9 mouse cellular contexts compared by ENCODE assay signal in genomic region chr11:95311425-95311807, GRCm38 (mm10). TPM values are rescaled to one million over a fixed set of nuclear protein-coding genes. Genes with fewer than 3 reads are reported as not detected.
DNase-seq lines count a peak whose midpoint lies in the region; ATAC-seq and TF ChIP-seq lines count a peak whose summit lies in the region.
"Had no signal": no experiment of that assay in that cellular context is flagged by ENCODE, and none has a peak within 500 bp of the region (broad histone marks: within the 10 kb centered on the region; RNA-seq: fewer than 3 reads in every experiment).

No protein-coding gene starts in this region.

- H3K4me3 ChIP-seq in kidney, embryonic 14.5 days (ENCODE audit: low read length): peak overlapping the region; percentile 97; the same call in 1 of the 2 replicates
- peak overlapping the region; percentile 91 for H3K4me3 ChIP-seq in bone marrow macrophage, adult 2 months (ENCODE audit: insufficient read depth, low read length)
- H3K4me3 ChIP-seq in hindbrain, embryonic 15.5 days: peak overlapping the region; percentile 66
- H3K4me3 ChIP-seq in midbrain, embryonic 14.5 days (replicated peaks; ENCODE audit: low read depth, low read length): peak overlapping the region; percentile 94; the same call in 1 of the 2 replicates

- ATAC-seq in kidney, embryonic 14.5 days (ENCODE audit: low FRiP score, low TSS enrichment): no peak
- ATAC-seq in hindbrain, embryonic 15.5 days (ENCODE audit: low FRiP score, low read depth): no peak
- ATAC-seq in midbrain, embryonic 14.5 days (ENCODE audit: low FRiP score, low TSS enrichment): no peak
- ATAC-seq in monocyte, adult 5-6 weeks (replicated peaks; ENCODE audit: insufficient number of reproducible peaks, low FRiP score, low TSS enrichment, poor library complexity, severe bottlenecking): no peak

- H3K36me3 ChIP-seq in kidney, embryonic 14.5 days (ENCODE audit: control insufficient read depth, insufficient read depth, low read length): no peaks in the 10 kb centered on the region
- H3K36me3 ChIP-seq in hindbrain, embryonic 15.5 days: no peaks in the 10 kb centered on the region
- no peaks in the 10 kb centered on the region for H3K36me3 ChIP-seq in midbrain, embryonic 14.5 days (ENCODE audit: control insufficient read depth, insufficient read depth, low read length)

- no peak for TF ChIP-seq CTCF in bone marrow macrophage, adult 2 months (IDR thresholded peaks at IDR 0.05; ENCODE audit: low read depth, low read length)

- no peak for TF ChIP-seq POLR2A in bone marrow macrophage, adult 2 months (IDR thresholded peaks at IDR 0.05; ENCODE audit: borderline replicate concordance, low read depth, low read length)

- no peak overlapping the region for H3K27ac ChIP-seq in kidney, embryonic 14.5 days (ENCODE audit: low read depth, low read length)
- H3K27ac ChIP-seq in bone marrow macrophage, adult 2 months (ENCODE audit: insufficient read depth, low read depth, low read length): no peak overlapping the region
- no peak overlapping the region for H3K27ac ChIP-seq in hindbrain, embryonic 15.5 days (replicated peaks)
- H3K27ac ChIP-seq in midbrain, embryonic 14.5 days (replicated peaks; ENCODE audit: low read depth, low read length): no peak overlapping the region

- no peaks in the 10 kb centered on the region for H3K27me3 ChIP-seq in kidney, embryonic 14.5 days (ENCODE audit: control insufficient read depth, insufficient read depth, low read length)
- no peaks in the 10 kb centered on the region for H3K27me3 ChIP-seq in hindbrain, embryonic 15.5 days
- H3K27me3 ChIP-seq in midbrain, embryonic 14.5 days (ENCODE audit: control insufficient read depth, insufficient read depth, low read length): no peaks in the 10 kb centered on the region

- peak overlapping the region; percentile 54 for H3K4me2 ChIP-seq in kidney, embryonic 14.5 days (replicated peaks; ENCODE audit: low read depth, low read length)
- H3K4me2 ChIP-seq in hindbrain, embryonic 15.5 days: peak overlapping the region; percentile 84
- peak overlapping the region; percentile 68 for H3K4me2 ChIP-seq in midbrain, embryonic 14.5 days (ENCODE audit: low read length)

- H3K9me3 ChIP-seq in kidney, embryonic 14.5 days (ENCODE audit: control insufficient read depth, low read length): no peaks in the 10 kb centered on the region
- H3K9me3 ChIP-seq in hindbrain, embryonic 15.5 days: no peaks in the 10 kb centered on the region
- H3K9me3 ChIP-seq in midbrain, embryonic 14.5 days (ENCODE audit: control insufficient read depth, low read length): no peaks in the 10 kb centered on the region

- DNase-seq in kidney, postnatal 10 days: no peak
- DNase-seq in midbrain, embryonic 14.5 days: no peak
- no peak for DNase-seq in left cerebral cortex, adult 9 months (ENCODE audit: low spot score in 2 of 2)
- DNase-seq in embryo, embryonic 10 days (ENCODE audit: low spot score): no peak

- H3K9ac ChIP-seq in kidney, embryonic 14.5 days (ENCODE audit: low read depth, low read length): peak overlapping the region; percentile 74; the same call in 1 of the 2 replicates
- no peak overlapping the region for H3K9ac ChIP-seq in hindbrain, embryonic 15.5 days
- peak overlapping the region; percentile 58; the same call in 1 of the 2 replicates for H3K9ac ChIP-seq in midbrain, embryonic 14.5 days (replicated peaks; ENCODE audit: low read length)

- peaks cover 16% of the 10 kb centered on the region for H3K4me1 ChIP-seq in kidney, embryonic 14.5 days (ENCODE audit: control insufficient read depth, insufficient read depth, low read length)
- H3K4me1 ChIP-seq in bone marrow macrophage, adult 2 months (ENCODE audit: control insufficient read depth, insufficient read depth, low read length): peaks cover 8% of the 10 kb centered on the region
- H3K4me1 ChIP-seq in hindbrain, embryonic 15.5 days (replicated peaks): peaks cover 26% of the 10 kb centered on the region
- peaks cover 15% of the 10 kb centered on the region for H3K4me1 ChIP-seq in midbrain, embryonic 14.5 days (ENCODE audit: control insufficient read depth, insufficient read depth, low read length)

- 32% methylated on average over 5 of the region's 5 CpGs for WGBS in kidney, embryonic 14.5 days
- 18% methylated on average over 5 of the region's 5 CpGs for WGBS in hindbrain, embryonic 15.5 days
- 8% methylated on average over 5 of the region's 5 CpGs for WGBS in midbrain, embryonic 14.5 days

RNA-seq across cellular contexts. Expression of gene Kat7, which starts 1.4 kb away (rescaled TPM):
- 55.5 and 80.1 TPM in 2 replicates for polyA plus RNA-seq in kidney, embryonic 14.5 days (2014; fragmentation: Nextera tagmentation; extraction: Ambion mirVana)
- 41.2 and 41.7 TPM in 2 replicates for polyA plus RNA-seq in bone marrow macrophage, adult 2 months (2012; ENCODE audit: insufficient read depth, insufficient read length, missing spikeins)
- 60.5 and 66.2 TPM in 2 replicates for polyA plus RNA-seq in hindbrain, embryonic 15.5 days (2015; fragmentation: Nextera tagmentation; extraction: Ambion mirVana)
- polyA plus RNA-seq in midbrain, embryonic 14.5 days (2014; fragmentation: Nextera tagmentation; extraction: Ambion mirVana): 56.6 and 65.2 TPM in 2 replicates
- 72.7 to 88.8 TPM (median 87.7 TPM) in 3 replicates for total RNA-seq in monocyte, adult 5-6 weeks (2017)

RNA-seq across cellular contexts. Expression of gene Fam117a, which starts 25.4 kb away (rescaled TPM):
- polyA plus RNA-seq in kidney, embryonic 14.5 days (2014; fragmentation: Nextera tagmentation; extraction: Ambion mirVana): 11.9 and 13.0 TPM in 2 replicates
- 3.3 and 3.4 TPM in 2 replicates for polyA plus RNA-seq in bone marrow macrophage, adult 2 months (2012; ENCODE audit: insufficient read depth, insufficient read length, missing spikeins)
- 3.1 and 3.6 TPM in 2 replicates for polyA plus RNA-seq in hindbrain, embryonic 15.5 days (2015; fragmentation: Nextera tagmentation; extraction: Ambion mirVana)
- 2.4 and 2.5 TPM in 2 replicates for polyA plus RNA-seq in midbrain, embryonic 14.5 days (2014; fragmentation: Nextera tagmentation; extraction: Ambion mirVana)
- 18.7 to 46.1 TPM (median 31.6 TPM) in 3 replicates for total RNA-seq in monocyte, adult 5-6 weeks (2017)

RNA-seq across cellular contexts. Expression of gene Tac4, which starts 50.1 kb away (rescaled TPM):
- 0.20 TPM in 1 of 2 replicates, not detected in the other for polyA plus RNA-seq in kidney, embryonic 14.5 days (2014; fragmentation: Nextera tagmentation; extraction: Ambion mirVana)
- polyA plus RNA-seq in bone marrow macrophage, adult 2 months (2012; ENCODE audit: insufficient read depth, insufficient read length, missing spikeins): not detected in 2 replicates
- not detected in 2 replicates for polyA plus RNA-seq in hindbrain, embryonic 15.5 days (2015; fragmentation: Nextera tagmentation; extraction: Ambion mirVana)
- polyA plus RNA-seq in midbrain, embryonic 14.5 days (2014; fragmentation: Nextera tagmentation; extraction: Ambion mirVana): not detected in 2 replicates
- total RNA-seq in monocyte, adult 5-6 weeks (2017): 0.87 TPM in 1 of 3 replicates, not detected in the others
- total RNA-seq: megakaryocyte progenitor cell, adult 5-6 weeks had no signal
